Mouse (Mus musculus): ENCODE data around the gene Twist2.
A peak's percentile ranks its signal among the peaks of the same experiment; 100 is the strongest.

The Twist2 gene

DNA sequence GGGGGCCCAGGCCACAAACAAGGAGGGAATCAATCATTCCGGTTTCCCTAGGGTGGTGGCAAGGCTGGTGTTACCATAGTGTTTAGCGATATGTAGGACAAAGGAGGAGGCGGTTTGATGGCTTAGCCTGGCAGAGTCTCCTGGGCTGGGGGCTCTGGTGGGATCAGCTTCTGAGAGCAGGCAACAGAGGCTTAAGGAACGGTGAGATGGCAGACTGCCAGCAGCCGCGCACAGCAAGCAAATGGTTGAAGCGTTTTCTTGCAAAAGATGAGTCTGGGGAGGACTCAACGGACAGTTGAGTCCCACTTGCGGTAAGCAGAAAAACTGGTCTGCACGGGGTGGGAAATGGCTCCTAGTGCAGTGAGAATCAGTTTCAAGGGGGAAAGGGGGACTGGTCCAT, 19.3 kb downstream of the Twist2 start:
- no peak for DNase-seq

DNA sequence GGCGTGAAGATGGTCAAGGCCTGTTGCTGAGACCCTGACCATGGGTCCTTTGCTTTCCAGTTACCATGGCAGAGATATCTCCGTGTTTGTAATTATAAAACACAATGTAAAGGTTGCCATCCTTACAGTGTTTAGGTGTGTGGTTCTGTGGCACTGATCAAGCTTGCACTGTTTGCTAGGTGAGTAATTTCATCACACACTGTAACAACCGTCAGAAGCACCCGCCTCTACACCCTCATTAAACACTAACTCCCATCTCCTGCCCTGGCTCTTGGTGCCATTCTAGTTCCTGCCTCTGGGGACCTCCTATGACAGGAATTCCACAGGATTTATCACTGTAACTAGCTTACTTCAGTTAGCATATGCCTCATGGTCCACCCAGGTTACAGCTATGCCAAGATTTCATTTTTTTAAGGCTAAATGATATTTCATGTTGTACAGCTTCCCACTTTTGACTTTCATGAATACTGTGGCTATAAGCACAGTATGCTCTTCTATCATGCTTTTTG, 21.1 kb downstream of the Twist2 start:
- DNase-seq: no peak

DNA sequence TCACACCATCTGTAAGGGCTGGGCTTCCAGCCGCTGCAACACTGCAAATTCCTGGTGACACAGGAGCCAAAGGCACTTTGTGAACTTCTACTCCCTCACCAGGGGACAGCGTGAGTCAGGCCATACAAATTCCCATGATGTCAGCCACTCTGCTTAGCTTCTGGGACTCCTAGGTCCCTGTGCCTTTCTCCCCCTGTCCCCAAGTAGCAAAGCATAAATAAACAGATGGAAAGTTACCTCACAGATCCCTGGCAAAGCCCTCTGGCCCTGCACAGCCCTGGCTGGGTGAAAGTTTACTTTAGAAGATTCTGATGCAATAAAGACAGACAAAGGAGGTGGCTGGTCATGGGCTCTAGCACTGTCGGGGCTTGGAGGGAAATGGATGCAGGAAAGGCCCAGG, 22.3 kb downstream of the Twist2 start:
- DNase-seq: peak; percentile 98

DNA sequence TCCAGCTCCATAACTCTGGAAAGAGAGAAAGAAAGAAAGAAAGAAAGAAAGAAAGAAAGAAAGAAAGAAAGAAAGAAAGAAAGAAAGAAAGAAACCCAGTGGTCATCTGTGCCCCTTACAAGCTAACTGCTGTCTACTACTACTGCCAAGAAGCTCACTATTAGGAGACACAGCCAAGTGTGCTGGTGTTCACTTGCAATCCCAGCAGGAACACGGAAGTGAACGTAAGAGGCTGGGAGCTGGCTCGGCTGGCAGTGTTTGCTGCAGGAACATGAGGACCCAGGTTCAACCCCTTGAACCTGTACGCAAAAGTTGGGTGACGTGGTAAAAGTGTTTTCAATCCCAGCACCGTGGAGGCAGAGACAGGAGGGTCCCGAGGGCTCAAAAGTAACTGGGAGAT, 22.7 kb downstream of the Twist2 start:
- no peak for DNase-seq

DNA sequence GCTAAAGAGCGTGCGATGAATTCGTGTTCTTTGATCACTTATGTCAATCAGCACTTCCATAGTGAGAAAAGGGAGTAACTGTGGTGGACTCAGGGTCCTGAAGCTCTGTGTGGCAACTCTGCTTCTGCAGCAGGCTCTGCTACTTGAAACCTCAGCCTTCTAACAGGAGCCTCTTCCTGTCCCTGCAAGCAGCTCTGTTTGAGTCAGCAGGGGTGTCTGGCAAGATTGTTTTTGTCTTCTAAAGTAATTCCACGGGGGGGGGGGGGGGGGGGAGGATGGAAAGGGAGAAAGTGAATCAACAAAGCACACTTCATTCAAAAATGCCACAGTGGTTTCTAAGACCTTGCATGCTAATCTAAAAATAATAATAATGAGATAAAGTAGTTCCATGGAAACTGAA, 24.0 kb downstream of the Twist2 start:
- no peak for DNase-seq

DNA sequence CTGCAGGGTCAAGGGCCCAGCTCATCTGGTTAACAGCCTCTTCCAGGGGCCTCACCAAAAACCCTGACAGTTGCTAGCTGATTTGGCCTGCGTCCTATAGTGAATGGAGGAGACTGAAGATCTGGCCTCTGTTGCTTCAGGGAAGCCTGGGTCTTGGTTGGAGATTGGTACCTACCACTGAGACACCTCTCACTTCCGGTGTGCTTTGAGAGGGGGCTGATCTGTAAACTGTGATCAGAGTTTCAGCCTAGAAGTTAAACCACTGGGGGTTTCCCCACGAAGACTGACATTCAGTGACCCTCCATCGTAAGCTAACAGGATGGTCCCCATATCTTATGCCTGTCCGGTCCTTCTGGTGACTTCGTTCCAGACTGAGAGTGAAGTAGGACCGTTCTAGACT, 30.7 kb downstream of the Twist2 start:
- DNase-seq: no peak

DNA sequence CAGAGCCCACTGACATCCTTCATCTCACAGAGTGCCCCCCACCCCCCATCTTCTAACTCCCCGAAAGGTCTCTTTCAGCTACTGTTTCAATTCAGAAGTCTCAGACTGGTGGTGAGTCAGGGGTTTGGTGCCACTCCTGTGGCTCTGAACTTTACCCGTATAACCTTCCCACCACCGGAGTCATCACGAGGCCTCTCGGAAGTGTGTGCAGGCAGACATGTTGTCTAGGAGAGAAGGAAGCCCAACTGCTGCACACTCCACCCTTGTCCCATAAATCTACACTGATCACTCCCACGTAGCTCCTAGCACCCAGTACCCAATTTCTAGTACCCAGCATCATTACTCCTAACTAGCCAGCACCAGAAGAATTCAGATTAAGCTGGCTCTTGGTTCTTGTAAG, 38.3 kb downstream of the Twist2 start:
- DNase-seq: no peak

DNA sequence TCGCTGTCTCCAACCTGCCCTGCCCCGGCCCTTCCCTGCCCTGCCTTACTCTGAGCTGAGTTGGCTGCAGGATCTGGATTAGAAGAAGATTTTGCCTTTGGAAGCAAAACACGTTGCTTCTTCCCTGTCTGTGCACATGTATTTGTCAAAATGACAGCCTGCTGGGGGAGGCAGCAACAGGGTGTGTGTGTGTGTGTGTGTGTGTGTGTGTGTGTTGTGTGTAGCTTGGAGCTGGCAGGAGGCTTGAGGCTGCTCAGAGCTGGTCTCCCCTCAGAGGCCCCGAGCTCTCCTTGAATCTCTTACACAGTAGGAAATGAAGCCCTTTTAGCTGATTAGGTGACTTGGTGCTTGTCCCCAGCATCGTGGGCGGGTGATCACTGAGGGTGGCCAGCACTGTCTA, 38.7 kb downstream of the Twist2 start:
- DNase-seq: no peak

DNA sequence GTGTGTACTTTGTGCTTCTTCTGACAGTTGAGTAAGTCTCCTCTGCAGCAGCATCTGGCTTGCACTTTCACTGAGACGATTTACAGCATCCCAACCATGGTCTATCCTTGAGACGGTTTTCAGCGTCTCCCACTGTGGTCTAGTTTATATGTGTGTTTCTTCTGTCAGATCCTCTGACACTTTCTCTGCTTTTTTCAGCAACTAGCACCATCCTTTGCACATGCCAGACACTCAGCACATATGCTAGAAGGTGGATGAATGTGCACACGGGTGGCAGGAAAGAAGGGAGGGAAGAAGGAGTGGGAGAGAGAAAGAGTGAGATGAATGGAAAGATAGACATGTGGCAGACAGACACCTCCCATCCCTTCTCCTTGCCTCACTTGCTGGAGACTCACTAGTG, 43.0 kb downstream of the Twist2 start:
- DNase-seq: no peak

DNA sequence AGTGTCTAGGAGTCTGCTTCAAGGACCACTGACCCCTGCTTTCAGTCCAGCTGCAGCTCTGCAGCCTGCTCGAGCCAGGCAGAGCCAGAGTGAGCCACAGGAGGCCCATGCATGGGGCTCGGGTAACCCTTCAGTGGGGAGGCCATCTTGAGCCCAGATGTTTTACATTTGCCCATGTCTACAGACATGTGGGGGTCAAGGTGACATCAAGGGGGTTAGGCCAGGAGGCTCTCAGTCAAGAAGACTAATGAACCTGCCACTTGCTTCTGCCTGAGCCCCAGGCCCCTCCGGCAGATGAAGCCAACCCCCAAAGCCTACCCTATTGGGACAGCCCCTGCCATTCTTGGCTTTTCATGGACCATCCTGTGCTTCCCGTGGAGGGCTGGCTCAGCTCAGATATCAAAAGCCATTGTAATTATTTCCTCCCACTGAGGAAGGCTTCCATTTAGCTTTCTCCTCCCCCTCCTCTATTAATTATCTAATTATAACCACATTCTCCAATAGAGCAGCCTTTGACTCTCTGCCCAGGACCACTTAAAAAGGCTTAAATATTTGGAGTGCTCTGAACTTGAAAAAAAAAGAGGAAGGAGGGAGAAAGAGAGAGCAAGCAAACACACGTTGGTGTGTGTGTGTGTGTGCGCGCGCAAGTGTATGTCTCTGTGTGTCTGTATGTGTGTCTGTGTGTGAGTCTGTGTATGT, 43.6 kb downstream of the Twist2 start:
- DNase-seq: peak; percentile 57

DNA sequence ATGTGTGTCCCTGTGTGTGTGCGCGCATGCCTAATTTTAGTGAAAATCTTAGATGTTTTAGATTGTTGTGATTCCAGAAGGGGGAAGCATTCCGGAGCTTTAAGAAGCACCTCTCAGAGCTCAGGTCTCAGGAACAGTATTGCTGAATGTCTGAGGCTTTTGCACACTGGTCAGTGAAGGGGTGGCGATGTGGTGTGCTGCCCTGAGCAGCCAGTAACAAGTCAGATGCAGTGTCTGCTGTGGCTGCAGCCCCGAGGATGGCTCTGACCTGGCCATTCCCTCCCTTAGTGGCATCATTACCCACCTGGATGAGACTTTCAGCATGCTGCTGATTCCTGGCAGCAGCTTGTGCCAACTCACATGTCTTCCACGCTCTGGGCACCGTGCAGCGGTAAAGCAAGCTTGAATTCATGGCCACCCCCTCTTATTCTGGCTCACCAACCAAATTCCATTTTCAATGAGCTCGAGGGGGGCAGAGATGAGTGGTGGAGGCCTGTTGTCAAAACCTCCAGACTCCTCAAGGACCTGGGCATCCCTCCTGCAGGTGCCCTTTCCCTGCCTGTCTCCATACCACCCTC, 44.2 kb downstream of the Twist2 start:
- DNase-seq: peak; percentile 86

DNA sequence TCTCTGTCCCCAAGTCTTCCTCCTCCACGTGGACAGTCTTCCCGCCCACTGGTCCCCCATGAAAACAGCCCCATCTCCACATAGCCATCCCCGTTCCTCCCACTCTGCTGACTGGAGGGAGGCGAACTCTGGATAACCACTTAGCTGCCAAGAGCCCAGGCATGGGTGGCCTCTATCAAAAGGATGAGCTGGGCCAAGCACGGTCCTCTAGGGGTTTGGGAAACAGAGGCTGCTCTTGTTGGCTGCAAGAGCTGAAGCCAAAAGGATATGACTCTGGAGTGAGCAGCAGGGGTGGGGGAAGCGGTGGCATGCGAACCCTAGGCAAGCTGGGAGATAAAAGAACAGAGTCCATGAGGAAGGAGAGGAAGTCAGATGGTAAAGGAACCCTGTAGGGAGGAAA, 50.0 kb downstream of the Twist2 start:
- DNase-seq: peak; percentile 94

DNA sequence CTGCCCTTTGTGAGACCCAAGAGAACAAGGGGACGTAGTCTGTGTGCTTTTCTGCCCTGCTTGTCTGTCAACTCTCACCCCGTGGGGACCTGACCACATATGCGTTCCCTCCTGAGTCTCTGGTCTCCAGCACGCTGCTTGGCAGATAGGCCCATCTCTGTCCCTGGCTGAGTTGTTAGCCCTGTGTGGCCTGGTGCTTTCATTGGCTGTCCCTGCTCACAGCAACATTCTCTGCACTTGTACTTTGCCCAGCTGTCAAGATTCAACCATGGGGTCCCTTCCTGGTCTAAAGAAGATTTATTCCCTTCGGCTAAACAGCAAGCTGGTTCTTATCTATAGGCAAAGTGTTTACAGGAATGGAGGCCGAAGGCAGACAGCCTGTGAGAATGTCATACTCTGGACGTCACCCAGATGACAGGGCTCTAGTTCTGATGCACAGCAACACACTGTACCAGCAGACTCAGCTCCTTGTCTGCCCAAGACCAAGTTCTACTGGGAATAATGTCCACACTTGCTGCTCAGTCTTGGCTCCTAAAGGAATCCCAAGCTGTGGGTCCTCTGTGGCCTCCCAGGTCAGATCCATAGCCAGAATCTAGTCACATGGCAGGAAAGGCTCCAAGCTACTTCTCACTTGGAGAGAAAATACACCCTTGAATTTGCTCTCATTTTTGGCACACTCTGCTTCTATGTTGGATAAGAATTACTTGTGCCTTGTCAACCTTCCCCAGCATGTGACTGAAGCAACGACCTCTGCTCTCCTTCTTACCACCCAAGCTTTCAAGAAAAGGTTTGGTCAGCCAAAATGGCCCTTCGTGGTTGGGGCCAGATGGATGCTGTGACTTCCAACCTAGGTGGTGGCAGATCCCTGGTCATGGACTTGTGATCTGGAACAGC, 55.8 kb downstream of the Twist2 start:
- DNase-seq: peak; percentile 98

DNA sequence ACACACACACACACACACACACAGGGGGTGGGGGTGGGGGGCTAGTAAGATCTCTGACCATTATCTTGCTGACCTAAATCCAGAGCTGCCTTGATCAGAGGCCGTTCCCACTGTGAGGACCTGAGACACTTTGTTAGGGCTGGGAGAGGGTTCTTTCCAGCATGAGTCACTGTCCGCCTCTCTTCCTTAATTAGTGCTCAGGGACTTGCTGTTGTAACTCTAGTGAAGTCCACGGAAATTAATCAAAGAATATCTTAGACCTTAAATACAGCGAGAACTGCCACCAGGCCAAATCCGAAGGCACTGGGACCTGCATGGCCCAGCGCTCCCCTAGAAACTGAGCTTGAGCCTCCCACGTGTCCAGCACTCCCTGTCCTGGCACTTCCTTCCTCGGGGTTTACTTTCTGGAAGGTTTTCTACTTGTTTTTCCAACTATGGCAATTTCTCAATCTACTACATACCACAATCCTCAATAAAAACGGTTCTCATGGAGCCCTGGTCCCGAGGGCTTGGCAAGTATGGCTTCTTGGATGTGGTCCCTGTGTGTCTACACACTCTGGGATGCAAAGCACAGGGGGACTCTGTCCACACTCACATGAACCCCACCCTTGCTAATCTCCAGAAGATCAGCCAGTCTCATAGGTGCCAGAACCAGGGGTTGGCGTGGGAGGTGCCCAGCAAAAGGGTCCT, 57.0 kb downstream of the Twist2 start:
- DNase-seq: peak; percentile 96

DNA sequence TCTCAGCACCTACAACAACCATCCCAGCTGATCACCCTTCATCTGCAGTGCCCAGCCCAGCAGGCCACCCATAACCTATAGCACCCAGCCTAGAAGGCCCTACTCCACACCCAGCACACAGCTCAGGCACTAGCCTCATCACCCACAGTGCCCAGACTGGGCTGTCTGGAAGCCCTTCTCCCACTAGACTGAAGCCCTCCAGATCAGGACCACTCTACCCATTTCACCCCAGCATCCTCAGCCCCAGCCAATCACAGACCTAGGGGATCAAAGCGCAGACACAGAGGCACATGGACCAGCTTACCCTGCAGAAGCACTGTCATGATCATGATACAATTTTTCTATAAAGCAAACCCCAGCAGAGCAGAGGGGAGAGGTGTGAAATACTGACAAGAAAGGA, 57.6 kb downstream of the Twist2 start:
- peak; percentile 92 for DNase-seq

DNA sequence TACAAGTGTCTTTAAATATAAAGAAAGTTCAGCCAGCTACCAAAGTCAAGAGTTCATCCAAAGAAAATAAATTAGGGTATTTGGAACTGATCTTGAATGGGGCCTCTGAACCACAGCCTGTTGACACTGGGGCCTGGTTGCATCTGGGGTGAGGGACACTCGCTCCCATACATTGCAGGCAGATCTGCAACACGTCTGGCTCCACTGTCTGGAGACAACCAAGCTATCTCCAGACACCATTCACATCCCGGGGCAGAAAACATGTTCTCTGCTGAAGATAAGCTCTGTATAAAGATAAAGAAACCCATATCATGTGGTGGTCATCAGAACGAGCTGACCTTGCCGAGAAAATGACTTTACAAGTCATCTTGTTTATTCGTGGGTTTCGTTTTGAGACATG, 60.2 kb downstream of the Twist2 start:
- peak; percentile 78 for DNase-seq

DNA sequence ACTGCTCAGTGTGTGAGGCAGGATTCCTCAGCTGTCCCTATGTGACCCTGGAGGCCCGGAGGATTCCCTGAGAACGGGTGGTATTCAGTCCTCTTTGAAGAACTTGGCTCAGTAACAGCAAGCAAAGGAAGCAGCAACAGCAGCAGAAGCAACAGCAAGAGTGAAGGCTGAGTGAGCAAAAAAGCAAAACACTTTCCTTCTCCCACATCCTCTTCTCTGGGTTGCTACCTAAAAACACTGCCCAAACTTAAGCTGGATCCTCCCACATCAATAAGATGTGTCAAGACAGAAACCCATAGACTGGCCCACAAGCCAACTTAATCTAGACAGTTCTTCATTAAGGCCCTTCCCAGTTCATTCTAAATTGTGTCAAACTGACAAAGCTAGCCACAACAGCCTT, 64.7 kb downstream of the Twist2 start:
- DNase-seq: peak; percentile 37

DNA sequence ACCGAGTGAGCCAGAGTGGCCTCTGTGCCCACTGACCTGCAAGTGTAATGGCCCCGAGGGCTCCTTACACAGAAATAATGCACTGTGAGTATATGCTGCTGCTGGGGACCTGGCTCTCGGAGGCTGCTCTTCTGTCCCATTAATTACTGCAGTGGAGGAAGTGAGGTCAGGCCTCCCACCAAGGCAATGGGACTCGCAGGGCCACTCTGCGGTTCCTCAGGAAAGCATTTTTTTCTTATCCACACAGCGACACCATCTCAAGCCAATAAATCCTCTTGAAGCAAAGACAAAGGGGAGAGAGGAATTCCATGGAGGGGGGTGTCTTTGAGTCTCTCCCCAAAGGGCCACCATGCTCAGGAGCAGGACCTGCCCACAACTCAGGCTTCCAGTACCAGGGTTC, 69.8 kb downstream of the Twist2 start:
- DNase-seq: peak; percentile 73

DNA sequence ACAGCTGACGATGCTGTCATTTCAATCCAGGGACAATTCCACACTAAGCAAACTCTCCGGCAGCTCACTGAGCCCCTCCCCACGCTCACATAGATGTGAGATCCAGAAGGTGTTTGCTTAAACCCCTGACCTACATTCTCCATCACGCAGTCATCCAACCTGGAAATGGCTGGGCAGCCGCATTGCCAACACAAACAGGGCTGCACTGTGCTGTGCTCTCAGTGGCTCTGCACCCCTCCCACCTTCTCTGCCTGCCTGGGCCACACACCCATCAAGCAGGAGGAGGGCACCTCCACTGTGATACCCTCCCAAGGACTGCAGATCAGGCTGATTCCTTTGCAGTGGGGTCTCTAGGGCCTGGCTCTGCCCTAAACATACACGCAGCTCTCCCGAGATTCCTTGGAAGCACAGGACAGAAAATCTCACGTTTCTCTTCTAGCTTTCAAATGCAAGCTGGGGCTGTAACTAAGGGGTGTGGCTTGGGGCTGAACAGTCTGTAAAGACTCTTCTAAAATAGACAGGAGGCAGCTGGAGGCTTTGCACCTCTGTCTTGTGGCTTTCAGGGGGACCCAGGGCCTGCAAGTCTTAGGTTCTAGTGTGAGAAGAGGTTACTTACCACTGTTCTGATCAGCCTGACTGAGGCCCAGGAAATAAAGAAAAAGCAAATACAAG, 71.3 kb downstream of the Twist2 start:
- DNase-seq: peak; percentile 94

DNA sequence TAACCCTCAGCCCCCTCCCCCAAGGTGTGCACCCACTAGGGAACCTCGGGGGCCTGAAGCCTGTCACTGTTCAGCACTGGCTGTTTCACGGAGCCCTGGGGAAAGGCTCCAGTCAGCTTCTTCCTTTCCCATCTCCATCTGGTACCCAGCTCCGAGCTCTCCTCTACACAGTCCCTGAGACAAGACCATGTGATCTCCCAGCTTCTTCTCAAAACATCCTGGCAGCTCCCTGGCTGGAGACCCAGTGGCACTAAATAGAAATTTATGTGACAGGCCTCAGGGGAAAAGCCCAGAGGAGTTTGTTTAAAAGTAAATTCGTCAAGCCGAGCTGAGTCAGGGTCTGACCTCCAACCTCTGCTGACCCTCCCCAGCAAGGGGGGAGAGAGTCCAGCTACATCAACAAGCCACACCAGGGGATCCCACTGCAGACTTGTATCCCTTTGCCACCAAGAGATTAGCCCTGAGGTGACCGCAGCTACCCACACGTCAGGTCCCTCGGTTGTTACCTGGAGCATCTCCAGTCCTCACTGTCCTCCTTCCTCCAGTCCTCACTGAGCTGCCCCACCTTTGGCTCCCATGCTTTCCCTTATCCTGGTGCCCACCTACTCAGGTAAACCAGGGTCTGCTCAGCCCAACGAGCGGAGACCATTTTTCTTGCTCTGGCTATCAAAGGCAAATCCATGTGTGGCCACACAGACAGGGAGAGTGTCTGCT, 72.5 kb downstream of the Twist2 start:
- DNase-seq: peak; percentile 86

DNA sequence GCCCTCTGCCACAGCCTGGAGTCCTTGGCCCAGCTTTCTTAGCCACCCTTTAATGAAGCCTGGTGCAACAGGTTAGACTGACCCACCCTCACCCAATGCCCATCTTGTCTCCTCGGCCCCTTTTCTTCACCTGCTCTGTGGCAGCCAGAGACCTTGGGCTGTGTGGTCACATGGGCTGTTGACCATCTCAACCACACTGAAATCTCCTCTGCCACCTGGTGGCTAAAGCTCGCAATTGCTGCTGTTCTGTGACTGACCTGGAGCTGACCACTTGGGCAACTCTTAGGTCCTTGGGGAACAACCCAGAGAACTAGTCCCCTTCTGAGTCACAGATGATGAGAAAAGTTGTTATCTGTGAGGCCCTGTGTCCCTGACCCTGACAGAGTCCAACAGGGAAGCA, 73.4 kb downstream of the Twist2 start:
- peak; percentile 95 for DNase-seq
